ENCODE assay signal across 8 mouse cellular contexts in genomic region chr9:106370620-106371383, GRCm38 (mm10). TPM values are rescaled to one million over a fixed set of nuclear protein-coding genes. Genes with fewer than 3 reads are reported as not detected.
DNase-seq lines count a peak whose midpoint lies in the region; ATAC-seq and TF ChIP-seq lines count a peak whose summit lies in the region.

No protein-coding gene starts in this region.

- H3K9ac ChIP-seq in CH12.LX (ENCODE audit: insufficient read depth, low read depth) = no peak overlapping the region; the same call in 1 of the 2 replicates
- H3K9ac ChIP-seq in heart, embryonic 14.5 days (ENCODE audit: low read length) = peak overlapping the region; percentile 96
- H3K9ac ChIP-seq in liver, embryonic 16.5 days (ENCODE audit: low read depth, low read length) = no peak overlapping the region

- H3K27ac ChIP-seq in heart, embryonic 10.5 days = peak overlapping the region; percentile 98
- peak overlapping the region; percentile 2; the same call in 1 of the 2 replicates for H3K27ac ChIP-seq in CH12.LX (ENCODE audit: insufficient read depth, low read depth)
- peak overlapping the region in 1 of 2 experiments; percentile 68; a peak in 1 of 4 replicates for H3K27ac ChIP-seq in heart, embryonic 14.5 days (replicated peaks in 1 of 2; ENCODE audit: control insufficient read depth in 1 of 2, insufficient read depth in 1 of 2, low read depth in 2 of 2, low read length in 2 of 2)
- no peak overlapping the region for H3K27ac ChIP-seq in liver, embryonic 16.5 days (ENCODE audit: low read length)

- H3K9me3 ChIP-seq in heart, embryonic 10.5 days = no peaks in the 10 kb centered on the region
- no peaks in the 10 kb centered on the region for H3K9me3 ChIP-seq in CH12.LX (replicated peaks; ENCODE audit: low read length)
- no peaks in the 10 kb centered on the region for H3K9me3 ChIP-seq in heart, embryonic 14.5 days (ENCODE audit: control insufficient read depth, low read length)
- H3K9me3 ChIP-seq in liver, embryonic 16.5 days (replicated peaks; ENCODE audit: control insufficient read depth, low read length) = no peaks in the 10 kb centered on the region

- no peak for ATAC-seq in heart, embryonic 14.5 days (ENCODE audit: insufficient number of reproducible peaks, insufficient read depth, low FRiP score, low read depth)
- no peak for ATAC-seq in liver, embryonic 16.5 days (ENCODE audit: low read depth)

- in situ Hi-C loops in CH12.LX (cut with MboI; ENCODE audit: low pct_ligation_motif_present, low pct_unique_long_range_greater_than_20kb, low sequenced_read_pairs) = no loop called here

- peaks cover 59% of the 10 kb centered on the region for H3K4me1 ChIP-seq in heart, embryonic 10.5 days
- peaks cover 28 to 56% of the 10 kb centered on the region in 2 experiments for H3K4me1 ChIP-seq in CH12.LX (ENCODE audit: control insufficient read depth in 1 of 2, insufficient read depth in 2 of 2)
- H3K4me1 ChIP-seq in heart, embryonic 14.5 days (ENCODE audit: control insufficient read depth in 2 of 2, insufficient read depth in 2 of 2, low read length in 2 of 2) = peaks cover 23 to 35% of the 10 kb centered on the region in 2 experiments
- H3K4me1 ChIP-seq in liver, embryonic 16.5 days (ENCODE audit: control insufficient read depth, low read depth, low read length) = peaks cover 38% of the 10 kb centered on the region

- TF ChIP-seq RAD21 in CH12.LX (IDR thresholded peaks at IDR 0.05; ENCODE audit: low read depth, low read length) = no peak

- WGBS in heart, embryonic 10.5 days = 85% methylated on average over 30 of the region's 30 CpGs
- WGBS in heart, embryonic 14.5 days = 84% methylated on average over 30 of the region's 30 CpGs
- WGBS in liver, embryonic 16.5 days (ENCODE audit: insufficient replicate concordance) = 78% methylated on average over 30 of the region's 30 CpGs

- TF ChIP-seq EP300 in CH12.LX (IDR thresholded peaks at IDR 0.05; ENCODE audit: low read length) = no peak

- no peak for TF ChIP-seq CTCF in CH12.LX (conservative IDR thresholded peaks at IDR 0.05 in 1 of 2, IDR thresholded peaks at IDR 0.05 in 1 of 2; ENCODE audit: low read depth in 2 of 2, low read length in 2 of 2)

- peak overlapping the region; percentile 88 for H3K4me3 ChIP-seq in heart, embryonic 10.5 days
- H3K4me3 ChIP-seq in CH12.LX (replicated peaks in 1 of 3; ENCODE audit: low read depth in 2 of 3, low read length in 2 of 3, poor library complexity in 1 of 3) = peak overlapping the region in 2 of 3 experiments; percentile 78 to 87
- H3K4me3 ChIP-seq in heart, embryonic 14.5 days (ENCODE audit: control insufficient read depth in 1 of 2, insufficient read depth in 1 of 2, low read depth in 1 of 2, low read length in 2 of 2) = peak overlapping the region; percentile 6 to 89; a peak in 2 of 4 replicates
- H3K4me3 ChIP-seq in liver, embryonic 16.5 days (ENCODE audit: low read depth, low read length) = no peak overlapping the region

- no peaks in the 10 kb centered on the region; the same call in 1 of the 2 replicates for H3K27me3 ChIP-seq in heart, embryonic 10.5 days (ENCODE audit: insufficient read depth, poor library complexity, severe bottlenecking)
- H3K27me3 ChIP-seq in CH12.LX (replicated peaks) = peaks cover 4% of the 10 kb centered on the region
- H3K27me3 ChIP-seq in heart, embryonic 14.5 days (ENCODE audit: control insufficient read depth, insufficient read depth, low read length) = no peaks in the 10 kb centered on the region
- H3K27me3 ChIP-seq in liver, embryonic 16.5 days (ENCODE audit: control insufficient read depth, insufficient read depth, low read depth, low read length) = peaks cover 8% of the 10 kb centered on the region

- no peak for DNase-seq in heart, embryonic 10.5 days (ENCODE audit: low spot score)
- no peak for DNase-seq in heart, adult 9 months (ENCODE audit: low spot score in 2 of 2)
- no peak for DNase-seq in CH12.LX (ENCODE audit: extremely low read depth)
- DNase-seq in embryo, embryonic 10 days (ENCODE audit: low spot score) = no peak
- no peak for DNase-seq in adrenal gland, postnatal 36 days
- no peak for DNase-seq in kidney, adult 11 months

- H3K79me2 ChIP-seq in CH12.LX (replicated peaks; ENCODE audit: control insufficient read depth, extremely low read depth, insufficient read depth, poor library complexity, severe bottlenecking) = peaks cover 11% of the 10 kb centered on the region; the same call in 1 of the 2 replicates

- peak overlapping the region; percentile 80 for H3K4me2 ChIP-seq in CH12.LX (ENCODE audit: insufficient read depth, low read depth, poor library complexity, severe bottlenecking)
- peak overlapping the region; percentile 85 for H3K4me2 ChIP-seq in heart, embryonic 14.5 days (ENCODE audit: low read length)
- H3K4me2 ChIP-seq in liver, embryonic 16.5 days (ENCODE audit: low read depth, low read length) = peak overlapping the region; percentile 100

- TF ChIP-seq POLR2A in CH12.LX (IDR thresholded peaks at IDR 0.05; ENCODE audit: low read depth, low read length) = no peak

- dilution Hi-C loops in CH12.LX (cut with MboI; ENCODE audit: extremely low pct_ligation_motif_present, extremely low pct_unique_long_range_greater_than_20kb, low sequenced_read_pairs) = no loop called here

- H3K36me3 ChIP-seq in heart, embryonic 10.5 days = peaks cover 53% of the 10 kb centered on the region
- H3K36me3 ChIP-seq in CH12.LX (replicated peaks in 1 of 2; ENCODE audit: control insufficient read depth in 1 of 2, insufficient read depth in 1 of 2, low read length in 1 of 2) = peaks cover 14 to 38% of the 10 kb centered on the region in 2 experiments
- H3K36me3 ChIP-seq in heart, embryonic 14.5 days (ENCODE audit: control insufficient read depth, insufficient read depth, low read length) = peaks cover 48% of the 10 kb centered on the region
- peaks cover 7% of the 10 kb centered on the region; the same call in 1 of the 2 replicates for H3K36me3 ChIP-seq in liver, embryonic 16.5 days (ENCODE audit: control insufficient read depth, insufficient read depth)

TF ChIP-seq in CH12.LX, 34 proteins besides CTCF, POLR2A, EP300 and RAD21:
- TF ChIP-seq BHLHE40 (IDR thresholded peaks at IDR 0.05; ENCODE audit: low read depth, low read length) (peak; percentile 84), HCFC1 (IDR thresholded peaks at IDR 0.05; ENCODE audit: low read depth, low read length) (no peak), MEF2A (IDR thresholded peaks at IDR 0.05; ENCODE audit: borderline replicate concordance, low read depth, low read length) (no peak), MYC (IDR thresholded peaks at IDR 0.05; ENCODE audit: low read depth, low read length) (no peak), ETS1 (conservative IDR thresholded peaks at IDR 0.05; ENCODE audit: low read depth, low read length) (no peak), MAX (IDR thresholded peaks at IDR 0.05; ENCODE audit: low read length) (no peak), UBTF (IDR thresholded peaks at IDR 0.05; ENCODE audit: low read depth, low read length) (no peak), MAZ (IDR thresholded peaks at IDR 0.05; ENCODE audit: low read depth, low read length) (no peak), CHD1 (IDR thresholded peaks at IDR 0.05; ENCODE audit: low read depth, low read length) (no peak)

RNA-seq across cellular contexts. Expression of gene Dusp7, which starts 2.4 kb away (rescaled TPM):
- polyA plus RNA-seq in heart, embryonic 10.5 days (2016; fragmentation: Nextera tagmentation; extraction: Ambion mirVana) = 14.4 and 21.0 TPM in 2 replicates
- 8.0 and 10.0 TPM in 2 replicates for total RNA-seq in CH12.LX (2012; rRNA removed)
- 4.9 and 6.2 TPM in 2 replicates for total RNA-seq in CH12.LX (2014; rRNA removed)
- 8.2 and 11.4 TPM in 2 replicates for polyA plus RNA-seq in CH12.LX (2012; ENCODE audit: insufficient read length, low read depth)
- 16.4 and 19.8 TPM in 2 replicates for polyA plus RNA-seq in heart, embryonic 14.5 days (2014; fragmentation: Nextera tagmentation; extraction: Ambion mirVana)
- 2.1 and 2.7 TPM in 2 replicates for polyA plus RNA-seq in liver, embryonic 16.5 days (2015; fragmentation: Nextera tagmentation; extraction: Ambion mirVana)
- 10 to 100 TPM; 16.4 to 24.1 TPM for total RNA-seq in adrenal gland, postnatal 36 days (2021)

RNA-seq across cellular contexts. Expression of gene Rpl29, which starts 58.5 kb away (rescaled TPM):
- polyA plus RNA-seq in heart, embryonic 10.5 days (2016; fragmentation: Nextera tagmentation; extraction: Ambion mirVana) = 735 and 862 TPM in 2 replicates
- total RNA-seq in CH12.LX (2012; rRNA removed) (1,844 and 1,867 TPM in 2 replicates), CH12.LX (2014; rRNA removed) (1,058 and 1,082 TPM in 2 replicates)
- polyA plus RNA-seq in CH12.LX (2012; ENCODE audit: insufficient read length, low read depth) = 1,042 and 1,257 TPM in 2 replicates
- polyA plus RNA-seq in heart, embryonic 14.5 days (2014; fragmentation: Nextera tagmentation; extraction: Ambion mirVana) = 691 and 781 TPM in 2 replicates
- 452 and 501 TPM in 2 replicates for polyA plus RNA-seq in liver, embryonic 16.5 days (2015; fragmentation: Nextera tagmentation; extraction: Ambion mirVana)
- 100 to 1,000 TPM; 403 to 411 TPM for total RNA-seq in adrenal gland, postnatal 36 days (2021)
